Comparison of ENCODE assay signal across 16 mouse cellular contexts in the genomic region with DNA sequence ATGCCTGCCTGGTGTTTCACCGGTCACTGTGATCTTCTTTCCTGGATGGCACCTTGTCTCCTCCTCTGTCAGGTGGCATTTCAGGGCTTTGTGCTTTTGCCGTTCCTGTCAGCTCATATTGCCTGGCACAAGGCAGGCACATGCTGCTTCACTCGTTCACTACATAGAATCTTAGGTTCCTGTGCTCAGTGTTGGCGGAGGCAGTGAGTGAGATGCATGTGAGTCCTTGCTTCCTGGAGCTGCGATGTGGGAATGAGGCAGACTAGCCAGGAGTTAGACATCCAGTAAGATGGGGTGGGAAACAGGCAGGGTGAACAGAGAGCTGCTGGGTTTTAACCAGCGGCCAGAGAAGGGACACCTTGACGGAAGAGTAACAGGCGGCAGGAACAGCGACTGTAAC.
DNase-seq lines count a peak whose midpoint lies in the region; ATAC-seq and TF ChIP-seq lines count a peak whose summit lies in the region.
"Had no signal": no experiment of that assay in that cellular context is flagged by ENCODE, and none has a peak within 500 bp of the region (broad histone marks: within the 10 kb centered on the region; RNA-seq: fewer than 3 reads in every experiment).

No protein-coding gene starts in this region.

- no peaks in the 10 kb centered on the region for H3K27me3 ChIP-seq in kidney, embryonic 14.5 days (ENCODE audit: control insufficient read depth, insufficient read depth, low read length)
- peaks cover 21% of the 10 kb centered on the region; the same call in 1 of the 2 replicates for H3K27me3 ChIP-seq in midbrain, embryonic 10.5 days (ENCODE audit: low read depth, poor library complexity, severe bottlenecking)
- H3K27me3 ChIP-seq in midbrain, embryonic 13.5 days: no peaks in the 10 kb centered on the region; the same call in 1 of the 2 replicates
- no peaks in the 10 kb centered on the region for H3K27me3 ChIP-seq in embryonic facial prominence, embryonic 14.5 days (replicated peaks; ENCODE audit: control insufficient read depth, insufficient read depth, low read length)

- no peak for ATAC-seq in kidney, embryonic 14.5 days (ENCODE audit: low FRiP score, low TSS enrichment)
- ATAC-seq in midbrain, embryonic 13.5 days: no peak
- no peak for ATAC-seq in embryonic facial prominence, embryonic 14.5 days (ENCODE audit: low read depth)
- ATAC-seq: CD4-positive, CD25-positive, alpha-beta regulatory T cell, adult 4 months; inflammation-experienced regulatory T-cells, adult 6 months had no signal

- no peak for TF ChIP-seq POLR2A in olfactory bulb, adult 2 months (IDR thresholded peaks at IDR 0.05; ENCODE audit: insufficient read depth, low read depth, low read length)

- no peak overlapping the region; the same call in 1 of the 2 replicates for H3K4me2 ChIP-seq in kidney, embryonic 14.5 days (replicated peaks; ENCODE audit: low read depth, low read length)
- H3K4me2 ChIP-seq in midbrain, embryonic 13.5 days (replicated peaks): no peak overlapping the region
- H3K4me2 ChIP-seq in embryonic facial prominence, embryonic 14.5 days (ENCODE audit: low read depth, low read length): peak overlapping the region; percentile 99
- H3K4me2 ChIP-seq: lung, embryonic 14.5 days had no signal

- WGBS in kidney, embryonic 14.5 days: 73% methylated on average over 9 of the region's 9 CpGs
- WGBS in midbrain, embryonic 10.5 days: 86% methylated on average over 9 of the region's 9 CpGs
- WGBS in midbrain, embryonic 13.5 days: 94% methylated on average over 9 of the region's 9 CpGs
- WGBS in embryonic facial prominence, embryonic 14.5 days: 82% methylated on average over 9 of the region's 9 CpGs
- 42% methylated on average over 9 of the region's 9 CpGs for WGBS in olfactory bulb, adult 2 months

- no peak for TF ChIP-seq CTCF in olfactory bulb, adult 2 months (IDR thresholded peaks at IDR 0.05; ENCODE audit: insufficient read depth, low read depth, low read length)

- H3K9ac ChIP-seq in kidney, embryonic 14.5 days (ENCODE audit: low read depth, low read length): 0 out of 2 replicates have a peak overlapping the region, but pooled peaks have one; percentile 28
- no peak overlapping the region for H3K9ac ChIP-seq in midbrain, embryonic 13.5 days (replicated peaks)
- peak overlapping the region; percentile 38; the same call in 1 of the 2 replicates for H3K9ac ChIP-seq in embryonic facial prominence, embryonic 14.5 days (ENCODE audit: low read depth, low read length)
- H3K9ac ChIP-seq: lung, embryonic 14.5 days had no signal

- no peaks in the 10 kb centered on the region for H3K9me3 ChIP-seq in kidney, embryonic 14.5 days (ENCODE audit: control insufficient read depth, low read length)
- H3K9me3 ChIP-seq in midbrain, embryonic 10.5 days (replicated peaks): no peaks in the 10 kb centered on the region
- H3K9me3 ChIP-seq in midbrain, embryonic 13.5 days: no peaks in the 10 kb centered on the region
- no peaks in the 10 kb centered on the region for H3K9me3 ChIP-seq in embryonic facial prominence, embryonic 14.5 days (ENCODE audit: control insufficient read depth, low read length)

- no peak overlapping the region for H3K27ac ChIP-seq in kidney, embryonic 14.5 days (ENCODE audit: low read depth, low read length)
- H3K27ac ChIP-seq in midbrain, embryonic 10.5 days (replicated peaks): peak overlapping the region; percentile 52
- no peak overlapping the region for H3K27ac ChIP-seq in midbrain, embryonic 13.5 days
- H3K27ac ChIP-seq in embryonic facial prominence, embryonic 14.5 days (replicated peaks; ENCODE audit: low read depth, low read length): no peak overlapping the region
- peak overlapping the region; percentile 73 for H3K27ac ChIP-seq in olfactory bulb, adult 2 months (ENCODE audit: insufficient read depth, low read depth, low read length)
- H3K27ac ChIP-seq: heart, adult 2 months; stomach, postnatal 0 days had no signal

- DNase-seq in kidney, postnatal 10 days: no peak
- DNase-seq in midbrain, embryonic 10.5 days (ENCODE audit: low spot score): no peak
- no peak for DNase-seq in embryonic facial prominence, embryonic 14.5 days (ENCODE audit: low spot score)
- DNase-seq in gastrocnemius, postnatal 14 days: no peak
- DNase-seq: adrenal gland, postnatal 36 days; heart, adult 2 months; heart, postnatal 10 days; liver; lung, embryonic 14.5 days; thymus, postnatal 36 days had no signal

- peaks cover 14% of the 10 kb centered on the region for H3K4me1 ChIP-seq in kidney, embryonic 14.5 days (ENCODE audit: control insufficient read depth, insufficient read depth, low read length)
- H3K4me1 ChIP-seq in midbrain, embryonic 10.5 days: peaks cover 70% of the 10 kb centered on the region
- peaks cover 36% of the 10 kb centered on the region for H3K4me1 ChIP-seq in midbrain, embryonic 13.5 days (replicated peaks)
- peaks cover 6% of the 10 kb centered on the region for H3K4me1 ChIP-seq in embryonic facial prominence, embryonic 14.5 days (ENCODE audit: control insufficient read depth, insufficient read depth, low read length)
- peaks cover 47% of the 10 kb centered on the region for H3K4me1 ChIP-seq in olfactory bulb, adult 2 months (ENCODE audit: control insufficient read depth, insufficient read depth, low read length)

- no peak overlapping the region for H3K4me3 ChIP-seq in kidney, embryonic 14.5 days (ENCODE audit: low read length)
- peak overlapping the region; percentile 74; the same call in 1 of the 2 replicates for H3K4me3 ChIP-seq in midbrain, embryonic 10.5 days
- no peak overlapping the region for H3K4me3 ChIP-seq in midbrain, embryonic 13.5 days (replicated peaks)
- H3K4me3 ChIP-seq in embryonic facial prominence, embryonic 14.5 days (ENCODE audit: low read depth, low read length): 0 out of 2 replicates have a peak overlapping the region, but pooled peaks have one; percentile 69
- H3K4me3 ChIP-seq in olfactory bulb, adult 2 months (ENCODE audit: insufficient read depth, low read depth, low read length): peak overlapping the region; percentile 72
- H3K4me3 ChIP-seq: heart, adult 2 months had no signal

- no peaks in the 10 kb centered on the region for H3K36me3 ChIP-seq in kidney, embryonic 14.5 days (ENCODE audit: control insufficient read depth, insufficient read depth, low read length)
- H3K36me3 ChIP-seq in midbrain, embryonic 10.5 days: peaks cover 3% of the 10 kb centered on the region
- H3K36me3 ChIP-seq in midbrain, embryonic 13.5 days: no peaks in the 10 kb centered on the region
- no peaks in the 10 kb centered on the region for H3K36me3 ChIP-seq in embryonic facial prominence, embryonic 14.5 days (ENCODE audit: control insufficient read depth, insufficient read depth, low read length)

- intact Hi-C loops in gastrocnemius, postnatal 14 days (cut with DNase I; ENCODE audit: low total_unique reads): no loop called here

Comparison
In these comparisons a context has a peak if more than half of its experiments do, and no peak if none do; other contexts are left out.
1. H3K27ac ChIP-seq: peak in midbrain, embryonic 10.5 days (single experiment) and olfactory bulb, adult 2 months (single experiment); none in kidney, embryonic 14.5 days (single experiment), midbrain, embryonic 13.5 days (single experiment) and embryonic facial prominence, embryonic 14.5 days (single experiment).
2. H3K4me3 ChIP-seq: peak in midbrain, embryonic 10.5 days (single experiment), embryonic facial prominence, embryonic 14.5 days (single experiment) and olfactory bulb, adult 2 months (single experiment); none in kidney, embryonic 14.5 days (single experiment) and midbrain, embryonic 13.5 days (single experiment).